Mouse (Mus musculus) megakaryocyte, embryonic 14.5 days (primary cell): Measurements from ENCODE around the gene Sfrp2.

Experiments used
- FLI1 ChIP-seq: IDR thresholded peaks from 2 replicates; pipeline ENCODE4 v1.6.1; 2012; ENCODE audit warnings: low read length, inconsistent platforms, mixed read lengths
- GATA1 ChIP-seq: IDR thresholded peaks from 3 replicates; pipeline ENCODE4 v1.6.1; 2012; ENCODE audit warnings: mixed read lengths, low read length, inconsistent platforms, borderline replicate concordance

DNA sequence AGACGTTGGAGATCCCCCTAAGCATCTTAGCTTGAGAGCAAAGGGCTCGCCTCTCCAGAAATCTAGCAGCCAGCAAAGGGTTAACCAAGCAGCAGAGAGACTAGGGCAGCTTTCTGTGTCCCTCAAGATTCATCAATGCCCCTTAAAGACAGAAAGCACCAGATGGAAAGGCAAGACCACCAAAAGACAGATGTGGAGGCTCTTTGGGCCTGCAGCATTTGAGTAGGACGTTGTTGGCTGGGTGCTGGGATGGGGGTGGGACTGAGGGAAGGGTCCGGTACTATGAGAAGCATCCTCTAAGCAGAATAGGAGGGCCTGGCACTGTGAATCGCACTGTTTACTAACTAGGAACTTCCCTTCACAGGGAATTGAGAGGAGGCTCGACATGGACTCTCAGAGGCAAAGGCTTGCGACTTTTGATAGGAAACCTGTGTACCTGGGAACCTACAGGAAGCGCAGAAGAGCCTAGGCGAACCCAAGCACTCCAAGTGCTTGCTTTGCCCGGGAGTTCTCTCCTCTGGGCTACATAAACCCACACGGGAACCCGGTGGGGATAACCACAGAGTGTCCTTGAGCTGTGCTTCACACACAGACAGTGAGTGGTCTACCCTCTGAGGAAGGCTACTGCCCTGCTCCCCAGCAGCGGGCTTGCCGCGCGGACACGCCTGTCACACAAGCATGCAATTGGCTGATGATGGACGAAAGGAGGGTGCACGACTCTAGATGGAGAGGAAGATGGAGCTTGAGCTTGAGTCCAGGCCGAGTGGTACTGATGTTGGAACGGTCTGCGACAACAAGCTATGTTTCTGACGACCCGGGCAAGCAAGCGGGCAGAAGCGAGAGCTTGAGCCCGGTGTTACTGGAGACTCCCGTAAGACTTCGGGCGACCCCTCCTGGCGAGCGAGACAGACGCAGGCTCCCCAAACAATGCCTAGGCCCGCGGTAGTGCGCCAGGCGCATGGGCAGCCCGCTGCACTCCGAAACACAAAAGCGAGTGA lies 2.3 kb upstream of the Sfrp2 start:
- TF ChIP-seq GATA1 (no peak), FLI1 (no peak)
